Mouse (Mus musculus): ENCODE data around the gene Nos2.

DNA sequence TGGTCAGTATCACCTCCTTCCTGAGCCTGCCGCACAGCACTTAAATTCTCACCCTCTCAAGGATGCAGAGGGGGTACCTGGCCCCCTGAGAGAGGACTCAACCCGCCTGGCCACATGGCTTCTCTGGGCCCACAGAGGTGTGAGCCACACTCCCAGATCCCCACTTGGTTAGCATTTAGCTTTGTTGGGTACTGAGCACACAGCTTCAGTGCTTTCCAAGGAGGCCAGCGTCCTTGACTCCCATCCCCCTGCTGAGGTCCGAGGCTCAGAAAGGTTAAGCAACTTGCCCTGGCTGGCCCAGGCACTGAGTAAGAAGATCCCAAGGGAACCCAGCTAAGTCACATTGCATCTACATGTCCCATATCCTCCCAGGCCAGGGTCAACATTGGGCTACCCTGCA, 47.5 kb downstream of the Nos2 start:
- TF ChIP-seq SRF (IDR thresholded peaks at IDR 0.05; ENCODE audit: control insufficient read depth, insufficient read length, low read depth) (no peak), POLR2A (IDR thresholded peaks at IDR 0.05; ENCODE audit: insufficient read length, low read depth) (no peak)
